Mouse (Mus musculus): ENCODE measurements around the gene Pafah2.
A peak's percentile ranks its signal among the peaks of the same experiment; 100 is the strongest.

The Pafah2 gene

GRCm38 (mm10) chr4:134430381-134431004, 34.4 kb downstream of the Pafah2 start:
- no peak for DNase-seq

- DNase-seq, result no peak
Observed at GRCm38 (mm10) chr4:134432686-134433360, 36.7 kb downstream of the Pafah2 start.

- no peak for DNase-seq
Observed at GRCm38 (mm10) chr4:134436185-134436584, 40.1 kb downstream of the Pafah2 start.

GRCm38 (mm10) chr4:134436659-134437058, 40.5 kb downstream of the Pafah2 start:
- DNase-seq, result no peak

GRCm38 (mm10) chr4:134439119-134439518, 43.0 kb downstream of the Pafah2 start:
- DNase-seq, result no peak

- DNase-seq, result no peak
Observed at GRCm38 (mm10) chr4:134439919-134440318, 43.8 kb downstream of the Pafah2 start.

GRCm38 (mm10) chr4:134442216-134442615, 46.1 kb downstream of the Pafah2 start:
- DNase-seq, result no peak

GRCm38 (mm10) chr4:134443589-134443988, 47.5 kb downstream of the Pafah2 start:
- no peak for DNase-seq

- no peak for DNase-seq
Observed at GRCm38 (mm10) chr4:134444949-134445348, 48.8 kb downstream of the Pafah2 start.

GRCm38 (mm10) chr4:134445489-134445888, 49.4 kb downstream of the Pafah2 start:
- no peak for DNase-seq

- no peak for DNase-seq
Observed at GRCm38 (mm10) chr4:134447966-134448365, 51.8 kb downstream of the Pafah2 start.

GRCm38 (mm10) chr4:134449595-134450391, 53.7 kb downstream of the Pafah2 start:
- peak; percentile 27 for DNase-seq

GRCm38 (mm10) chr4:134450392-134451195, 54.5 kb downstream of the Pafah2 start:
- DNase-seq, result peak; percentile 82

GRCm38 (mm10) chr4:134451484-134451883, 55.4 kb downstream of the Pafah2 start:
- no peak for DNase-seq

GRCm38 (mm10) chr4:134453619-134454400, 57.7 kb downstream of the Pafah2 start:
- DNase-seq, result peak; percentile 54

- DNase-seq, result peak; percentile 46
Observed at GRCm38 (mm10) chr4:134455310-134455709, 59.2 kb downstream of the Pafah2 start.

GRCm38 (mm10) chr4:134457130-134457825, 61.2 kb downstream of the Pafah2 start:
- DNase-seq, result no peak

- DNase-seq, result no peak
Observed at GRCm38 (mm10) chr4:134458856-134459255, 62.7 kb downstream of the Pafah2 start.

GRCm38 (mm10) chr4:134460277-134460676, 64.2 kb downstream of the Pafah2 start:
- DNase-seq, result no peak

GRCm38 (mm10) chr4:134461252-134461651, 65.1 kb downstream of the Pafah2 start:
- no peak for DNase-seq

- DNase-seq, result no peak
Observed at GRCm38 (mm10) chr4:134465789-134466188, 69.7 kb downstream of the Pafah2 start.
